ENCODE assay signal across 23 mouse cellular contexts in genomic region chr2:62670767-62671166, GRCm38 (mm10).
"Had no signal": no experiment of that assay in that cellular context is flagged by ENCODE, and none has a peak within 500 bp of the region (broad histone marks: within the 10 kb centered on the region; RNA-seq: fewer than 3 reads in every experiment).

No protein-coding gene starts in this region.

- DNase-seq: gastrocnemius, adult 2 months; gastrocnemius, postnatal 10 days; gastrocnemius, postnatal 25 days; heart, adult 18-20 months; heart, postnatal 10 days; heart, postnatal 4 days; liver, embryonic 13.5 days; liver, postnatal 0 days had no signal

- H3K27me3 ChIP-seq: heart, embryonic 12.5 days; hindbrain, embryonic 12.5 days; intestine, embryonic 15.5 days; limb, embryonic 12.5 days; liver, embryonic 13.5 days; liver, embryonic 15.5 days had no signal

- H3K4me3 ChIP-seq: gastrocnemius, adult 2 months; heart, embryonic 10.5 days; heart, embryonic 12.5 days; hindbrain, embryonic 10.5 days; hindbrain, embryonic 12.5 days; intestine, embryonic 15.5 days; layer of hippocampus, adult 2 months; left cerebral cortex, adult 2 months; limb, embryonic 10.5 days; limb, embryonic 12.5 days; liver, embryonic 13.5 days; liver, embryonic 15.5 days had no signal

- H3K9ac ChIP-seq: heart, embryonic 12.5 days; hindbrain, embryonic 12.5 days; hindbrain, embryonic 14.5 days; intestine, embryonic 15.5 days; limb, embryonic 12.5 days; liver, embryonic 13.5 days; liver, embryonic 15.5 days; liver, postnatal 0 days had no signal

- H3K4me1 ChIP-seq: heart, embryonic 10.5 days; heart, embryonic 12.5 days; hindbrain, embryonic 10.5 days; hindbrain, embryonic 12.5 days; intestine, embryonic 15.5 days; limb, embryonic 10.5 days; limb, embryonic 12.5 days; liver, embryonic 15.5 days had no signal

- H3K27ac ChIP-seq: gastrocnemius, adult 2 months; heart, embryonic 10.5 days; hindbrain, embryonic 10.5 days; hindbrain, embryonic 12.5 days; hindbrain, embryonic 14.5 days; intestine, embryonic 15.5 days; layer of hippocampus, adult 2 months; left cerebral cortex, adult 2 months; limb, embryonic 10.5 days; limb, embryonic 12.5 days; liver, embryonic 13.5 days; liver, embryonic 15.5 days had no signal

- H3K36me3 ChIP-seq: heart, embryonic 10.5 days; heart, embryonic 12.5 days; hindbrain, embryonic 10.5 days; hindbrain, embryonic 12.5 days; intestine, embryonic 15.5 days; limb, embryonic 10.5 days; limb, embryonic 12.5 days; liver, embryonic 13.5 days; liver, embryonic 15.5 days had no signal

- H3K4me2 ChIP-seq: heart, embryonic 12.5 days; hindbrain, embryonic 12.5 days; hindbrain, embryonic 14.5 days; intestine, embryonic 15.5 days; limb, embryonic 12.5 days; liver, embryonic 11.5 days; liver, embryonic 13.5 days; liver, embryonic 15.5 days had no signal

- H3K9me3 ChIP-seq: heart, embryonic 10.5 days; heart, embryonic 12.5 days; hindbrain, embryonic 10.5 days; hindbrain, embryonic 12.5 days; intestine, embryonic 15.5 days; limb, embryonic 10.5 days; limb, embryonic 12.5 days; liver, embryonic 13.5 days; liver, embryonic 15.5 days had no signal

- ATAC-seq: hindbrain, embryonic 16.5 days; inflammation-experienced regulatory T-cells, adult 6 months; intestine, embryonic 15.5 days; intestine, postnatal 0 days; liver, postnatal 0 days had no signal
